Mouse (Mus musculus): ENCODE data around the gene Cdc7. TPM values are rescaled to one million over a fixed set of nuclear protein-coding genes. Genes with fewer than 3 reads are reported as not detected.

The Cdc7 gene
- polyA plus RNA-seq (2017; shearing (Covaris generic)), result 10 to 100 TPM; 16.6 to 23.9 TPM

DNA sequence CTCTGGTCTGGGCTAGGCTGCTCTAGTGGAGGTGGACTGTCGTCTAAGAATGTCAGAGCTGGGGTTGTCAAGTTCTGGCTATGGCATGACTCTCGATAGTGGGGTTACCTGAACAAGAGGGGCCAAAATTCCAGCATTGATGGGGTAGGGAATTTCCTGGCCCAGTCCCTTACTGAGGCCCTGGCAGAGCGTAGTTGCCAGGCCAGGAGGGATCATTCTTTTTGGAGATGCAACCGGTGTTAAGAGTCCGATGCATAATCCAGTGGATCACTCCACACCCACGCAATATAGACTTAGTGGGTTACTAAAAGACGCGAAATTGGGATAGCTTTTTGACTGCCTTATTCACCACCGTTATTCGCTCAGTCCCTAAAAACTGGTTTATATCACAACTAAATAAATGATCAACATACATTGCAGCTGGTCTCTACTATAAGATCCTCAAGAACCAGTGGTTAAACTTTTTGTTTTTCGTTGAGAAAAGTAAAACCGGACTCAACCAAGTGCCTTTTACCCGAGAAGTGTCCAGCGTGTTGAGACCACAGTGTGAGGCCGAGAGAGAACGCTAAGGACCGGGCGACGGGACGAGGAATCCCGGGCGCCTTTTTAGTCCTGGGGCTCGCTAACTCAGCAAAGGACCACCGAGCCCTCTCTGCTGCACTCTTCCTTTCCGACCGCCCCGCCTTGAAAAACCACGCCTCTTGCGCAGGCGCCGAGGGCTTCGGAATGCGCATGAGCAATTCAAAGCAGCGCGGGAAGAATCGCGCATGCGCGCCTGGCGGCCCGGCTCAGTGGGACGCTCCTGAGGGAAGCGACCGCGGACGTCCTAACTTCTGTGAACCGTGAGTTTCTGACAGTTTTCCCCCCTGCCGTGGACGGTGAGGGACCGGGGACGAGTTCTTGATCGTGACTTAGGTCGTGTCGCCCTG lies at the start of gene Cdc7:
Cdc7 (plus strand) TSS at position 739 of the 929 bp plus-strand sequence.

GRCm38 (mm10) chr5:106925488-106926368 lies 38.4 kb upstream of the Cdc7 start, which contains the start of gene Hfm1:
TSS of gene Hfm1 (minus strand) at chr5:106926321.

Other genes starting within 250 kb of the Cdc7 start
- gene Hfm1, start 38.0 kb upstream of the Cdc7 start, polyA plus RNA-seq (2017; shearing (Covaris generic)), result under 1 TPM; 0.04 to 0.15 TPM

Measured in inflammation-experienced regulatory T-cells (primary cell).